Mouse (Mus musculus) left cerebral cortex, postnatal 36 days (tissue): ENCODE data around the gene Rrm2. TPM values are rescaled to one million over a fixed set of nuclear protein-coding genes. Genes with fewer than 3 reads are reported as not detected.
"Not testable (repeated sequence)": the region's sequence is repeated elsewhere in the genome, so short reads cannot be mapped to it uniquely, and the experiment has no call there.

Experiments
- DNase-seq, 2 experiments: peaks; one replicate each; pipeline ENCODE4 v3.0.0; 2021 to 2022; ENCODE audit warnings: low spot score in 2 of 2, mixed read lengths in 1 of 2
- intact Hi-C: fragments of 180-260 bp; cut with DNase I; formaldehyde crosslinking; loops from one replicate; pipeline ENCODE4 v1.15.1; 2025
- total RNA-seq, 2 experiments: library from RNA; stranded (reverse); gene quantifications; 2 replicates each; pipeline ENCODE4 v1.2.3; 2021

Gene Rrm2
- total RNA-seq, 2 experiments from 2014 or later: 2.5 to 2.9 TPM

DNA sequence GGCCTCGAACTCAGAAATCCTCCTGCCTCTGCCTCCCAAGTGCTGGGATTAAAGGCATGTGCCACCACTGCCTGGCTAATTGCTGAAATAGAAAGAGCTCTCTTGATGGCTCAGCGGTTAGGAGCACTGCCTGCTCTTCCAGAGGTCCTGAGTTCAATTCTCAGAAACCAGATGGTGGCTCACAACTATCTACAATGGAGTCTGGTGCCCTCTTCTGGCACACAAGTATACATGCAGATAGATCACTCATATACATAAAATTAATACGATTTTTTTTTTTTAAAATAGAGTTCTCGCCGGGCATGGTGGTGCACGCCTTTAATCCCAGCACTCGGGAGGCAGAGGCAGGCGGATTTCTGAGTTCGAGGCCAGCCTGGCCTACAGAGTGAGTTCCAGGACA is 6.4 kb upstream of the Rrm2 start:
- DNase-seq, intact Hi-C loops: not testable (repeated sequence)

DNA sequence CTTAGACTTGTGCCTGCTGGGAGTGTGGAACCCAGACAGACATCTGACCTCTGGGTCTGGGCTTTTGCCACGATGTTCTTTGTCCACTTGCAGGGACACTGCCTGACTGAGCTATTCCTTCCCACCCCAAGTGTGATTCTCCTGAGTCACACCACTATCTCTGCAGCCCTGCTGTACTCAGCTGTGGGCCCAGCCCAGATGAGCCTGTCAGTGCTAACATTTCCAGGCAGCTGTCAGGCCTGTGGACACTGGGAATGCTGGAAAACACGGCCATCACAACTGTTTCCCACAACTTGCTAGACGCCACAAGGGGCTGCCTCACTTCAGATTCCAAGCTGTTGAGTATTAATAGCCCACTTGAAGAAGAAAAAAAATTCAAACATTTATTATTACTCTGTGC is 5.0 kb upstream of the Rrm2 start:
- no peak for DNase-seq
- intact Hi-C loops: no loop called here

DNA sequence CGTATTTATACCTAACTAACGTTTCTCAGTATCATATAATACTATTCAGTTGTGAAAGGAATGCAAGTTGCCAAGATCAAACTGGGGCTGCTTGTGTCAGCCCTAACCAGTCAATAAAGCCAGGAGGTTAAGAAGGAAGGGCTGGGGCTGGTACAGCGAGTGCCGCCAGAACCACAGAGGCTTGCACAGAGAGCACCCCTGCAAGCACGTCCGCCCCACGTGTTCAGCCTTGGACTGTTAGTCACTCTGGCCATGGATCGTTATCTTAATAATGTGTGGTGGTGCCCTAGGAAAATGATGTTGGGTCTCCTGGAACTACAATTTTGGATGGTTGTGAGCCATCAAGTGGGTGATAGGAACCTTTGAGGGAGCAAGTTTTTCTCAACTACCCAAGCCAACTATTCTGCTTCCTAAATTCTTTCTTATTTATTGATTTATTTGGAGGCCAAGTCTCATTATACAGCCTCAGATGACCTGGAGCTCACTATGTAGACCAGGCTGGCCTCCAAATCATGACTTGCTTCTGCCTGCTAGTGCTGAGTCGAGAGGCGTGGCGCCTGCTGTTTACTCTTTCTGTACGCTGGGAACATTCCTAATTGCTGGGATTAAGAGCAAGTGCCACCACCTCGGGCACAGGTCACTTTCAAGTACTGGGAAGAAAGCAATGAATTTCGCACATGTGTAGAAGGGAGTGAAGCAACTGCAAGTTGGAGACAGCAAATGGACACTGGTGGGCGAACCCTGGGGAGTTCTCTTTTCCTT is 2.4 kb upstream of the Rrm2 start:
- no peak for DNase-seq
- intact Hi-C loops: no loop called here

DNA sequence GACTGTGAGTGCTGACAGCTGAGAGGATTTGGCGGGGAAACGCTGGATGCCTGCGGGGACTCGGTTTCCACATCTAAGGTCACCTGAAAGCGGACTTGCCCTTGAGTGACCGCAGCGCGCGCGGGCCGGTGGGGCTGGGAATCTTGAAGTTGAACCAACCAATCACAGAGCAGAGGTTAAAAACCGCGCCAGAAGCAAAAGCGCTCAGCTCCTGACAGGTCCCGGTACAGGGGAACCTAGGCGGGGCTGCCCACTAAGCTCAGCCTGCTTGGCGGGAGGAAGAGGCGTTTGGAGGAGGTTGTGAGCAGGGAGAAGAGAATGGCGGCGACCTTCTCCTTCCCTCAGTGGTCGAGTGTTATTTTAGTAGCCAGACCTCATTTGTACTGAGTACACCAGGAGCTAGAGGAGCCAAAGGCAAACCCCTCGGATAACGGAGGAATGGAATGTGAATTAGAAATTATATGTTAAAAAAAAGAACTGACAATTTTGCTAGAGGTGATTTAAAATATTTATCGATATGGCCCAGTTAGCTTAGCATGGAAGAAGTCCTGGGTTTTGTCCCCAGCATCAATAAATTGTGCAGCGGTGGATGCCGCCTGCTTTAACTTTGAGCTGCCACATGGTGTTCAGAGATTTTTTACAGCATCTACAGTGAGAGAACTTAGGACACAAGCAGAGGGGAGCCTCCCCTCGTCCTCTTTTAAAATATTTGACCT is 1.1 kb upstream of the Rrm2 start:
- no peak for DNase-seq
- intact Hi-C loops: no loop called here

DNA sequence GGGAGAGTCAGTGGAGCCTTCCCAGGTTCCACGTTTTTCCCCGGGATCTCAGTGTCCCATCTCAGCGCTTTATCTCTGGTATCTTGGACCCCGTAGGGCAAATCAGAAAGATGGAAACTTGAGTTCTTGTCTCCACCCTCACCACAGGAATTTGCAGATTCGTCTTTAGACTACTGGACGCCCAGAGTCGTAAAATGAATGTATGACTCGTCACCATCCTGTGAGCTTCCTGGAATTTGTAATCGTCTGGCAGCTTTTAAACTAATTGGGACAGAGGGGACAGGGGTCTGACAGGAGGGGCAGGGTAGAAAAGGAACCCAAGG is 600 bp upstream of the Rrm2 start:
- no peak for DNase-seq
- intact Hi-C loops: no loop called here

DNA sequence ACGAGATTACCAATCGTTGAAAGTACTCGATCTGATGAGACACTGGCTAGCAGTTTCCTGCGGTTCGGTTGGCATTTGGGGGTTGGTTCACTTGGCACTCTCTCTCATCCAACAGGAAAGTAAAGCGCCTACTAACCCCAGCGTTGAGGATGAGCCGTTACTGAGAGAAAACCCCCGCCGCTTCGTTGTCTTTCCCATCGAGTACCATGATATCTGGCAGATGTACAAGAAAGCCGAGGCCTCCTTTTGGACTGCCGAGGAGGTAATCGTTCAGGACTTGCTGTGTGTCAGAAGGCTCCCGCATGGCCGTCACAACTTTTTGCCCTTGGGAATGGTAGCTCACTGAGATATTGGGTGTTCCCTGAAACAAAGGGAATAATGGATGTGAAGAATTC is 780 bp downstream of the Rrm2 start:
- intact Hi-C loops: no loop called here
- DNase-seq: no peak

DNA sequence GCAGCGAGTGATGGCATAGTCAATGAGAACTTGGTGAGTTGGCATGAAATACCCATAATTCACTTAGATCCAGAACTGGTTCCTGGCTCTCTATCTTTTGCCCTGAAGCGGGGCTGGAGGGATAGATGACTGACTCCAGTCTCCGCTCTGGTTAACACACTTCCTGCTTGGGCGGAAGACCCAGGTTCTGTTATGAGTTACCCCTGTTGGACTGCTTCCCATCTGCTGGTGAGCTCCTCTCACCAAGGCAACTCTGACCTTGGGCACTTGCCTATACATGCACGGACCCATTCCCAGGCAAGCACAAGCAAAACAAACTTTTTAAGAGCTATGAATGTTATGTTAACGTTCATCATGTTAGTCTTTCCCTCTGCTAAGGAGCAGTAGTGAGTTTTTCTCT is 1.4 kb downstream of the Rrm2 start:
- DNase-seq: no peak
- intact Hi-C loops: no loop called here

DNA sequence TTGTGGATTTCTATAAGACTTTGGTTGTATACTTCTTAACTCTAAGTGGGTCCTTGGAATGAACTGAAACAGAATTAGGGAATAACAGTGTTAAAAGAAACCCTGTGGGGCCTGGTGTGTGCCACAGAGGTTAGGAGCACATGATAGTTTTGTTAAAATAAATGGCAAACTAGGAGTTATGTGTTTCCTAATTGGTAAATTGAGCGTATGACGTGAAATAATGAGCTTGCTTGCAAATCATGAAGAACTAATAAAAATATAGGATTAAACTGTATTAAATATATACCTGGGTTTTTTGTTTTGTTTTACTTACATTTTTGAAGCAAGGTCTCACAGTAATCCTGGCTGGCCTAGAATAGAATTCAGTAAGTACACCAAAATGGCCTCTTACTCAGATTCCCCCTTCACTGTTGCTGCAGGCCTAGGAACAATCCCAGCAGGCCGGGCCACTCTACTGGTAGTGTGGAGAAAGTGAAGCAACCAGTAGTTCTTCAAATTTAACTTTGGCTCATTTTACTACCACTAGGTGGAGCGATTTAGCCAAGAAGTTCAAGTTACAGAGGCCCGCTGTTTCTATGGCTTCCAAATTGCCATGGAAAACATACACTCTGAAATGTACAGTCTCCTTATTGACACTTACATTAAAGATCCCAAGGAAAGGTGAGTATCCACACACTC is 1.9 kb downstream of the Rrm2 start:
- DNase-seq: peak in 1 of 2 experiments; percentile 16
- intact Hi-C loops: loop anchor here (1.0 to 10.0 kb wide), 3 partner anchors 122 to 1585 kb away; partner anchors contain the start of gene Mboat2

DNA sequence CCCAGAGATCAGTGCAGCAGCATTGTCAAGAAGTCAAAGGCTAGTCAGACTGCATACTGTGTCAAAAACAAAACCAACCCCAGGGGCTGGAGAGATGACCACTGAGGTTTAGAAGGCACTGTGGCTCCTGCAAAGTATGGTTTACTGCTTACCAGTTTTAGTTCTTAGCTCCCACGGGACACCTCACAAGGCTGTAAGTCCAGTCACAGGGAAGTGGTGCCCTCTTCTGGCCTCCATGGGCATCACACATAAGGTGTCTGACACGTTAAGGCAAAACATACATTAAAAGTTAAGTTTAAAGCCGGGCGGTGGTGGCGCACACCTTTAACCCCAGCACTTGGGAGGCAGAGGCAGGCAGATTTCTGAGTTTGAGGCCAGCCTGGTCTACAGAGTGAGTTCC is 2.6 kb downstream of the Rrm2 start:
- no peak for DNase-seq
- intact Hi-C loops: loop anchor here (1.0 to 10.0 kb wide), 3 partner anchors 122 to 1584 kb away; partner anchors contain the start of gene Mboat2

DNA sequence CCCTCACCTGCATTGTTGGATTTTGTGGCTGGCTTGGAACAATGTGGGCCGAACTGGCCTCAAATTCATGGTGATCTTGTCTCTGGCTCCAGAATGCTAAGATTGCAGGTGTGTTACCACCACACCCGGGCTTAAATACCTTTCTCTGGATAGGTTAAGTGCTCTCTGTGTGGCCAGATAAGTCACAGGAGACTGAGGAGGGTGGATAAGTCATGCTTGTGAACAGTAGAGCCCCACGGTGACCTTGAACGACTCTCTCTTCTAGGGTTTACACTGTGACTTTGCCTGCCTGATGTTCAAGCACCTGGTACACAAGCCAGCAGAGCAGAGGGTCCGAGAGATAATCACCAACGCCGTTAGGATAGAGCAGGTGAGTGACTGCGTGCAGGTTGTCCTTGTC is 4.4 kb downstream of the Rrm2 start:
- intact Hi-C loops: loop anchor here (5.0 to 10.0 kb wide), 2 partner anchors 120 to 1582 kb away; partner anchors contain the start of gene Mboat2
- DNase-seq: no peak

DNA sequence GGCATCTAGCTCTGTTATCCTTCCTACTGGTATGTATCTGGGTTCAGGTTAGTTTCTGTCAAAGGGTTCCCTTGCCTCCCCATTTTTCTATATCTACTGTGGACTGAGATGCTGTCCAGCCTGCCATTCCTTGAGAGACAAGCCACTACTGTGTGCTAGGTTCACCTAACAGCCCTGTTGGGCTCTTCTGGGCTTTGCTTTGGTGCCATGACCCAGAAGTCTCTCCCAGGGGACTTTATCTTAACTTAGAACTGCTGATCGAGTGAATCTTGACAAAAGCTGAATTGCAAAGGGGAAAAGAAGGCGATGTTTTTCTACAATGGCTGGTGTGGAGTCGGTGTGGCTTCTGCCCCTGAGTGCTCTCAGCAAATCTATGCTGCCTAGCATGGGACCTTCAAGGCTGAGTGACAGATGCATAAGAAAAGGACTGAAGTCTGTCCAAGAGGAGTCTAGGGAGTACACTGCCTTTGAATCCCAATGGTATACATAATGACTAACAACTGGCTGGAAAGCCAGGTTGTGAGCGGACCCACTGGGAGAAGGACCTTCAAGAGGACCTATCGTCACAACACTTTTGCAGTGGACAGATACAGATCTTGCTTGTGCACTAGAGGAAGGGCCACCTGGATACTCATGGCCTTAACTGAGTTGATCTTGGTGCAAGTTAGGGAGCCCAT is 6.7 kb downstream of the Rrm2 start:
- intact Hi-C loops: loop anchor here (5.0 to 10.0 kb wide), 2 partner anchors 118 to 1580 kb away; partner anchors contain the start of gene Mboat2

DNA sequence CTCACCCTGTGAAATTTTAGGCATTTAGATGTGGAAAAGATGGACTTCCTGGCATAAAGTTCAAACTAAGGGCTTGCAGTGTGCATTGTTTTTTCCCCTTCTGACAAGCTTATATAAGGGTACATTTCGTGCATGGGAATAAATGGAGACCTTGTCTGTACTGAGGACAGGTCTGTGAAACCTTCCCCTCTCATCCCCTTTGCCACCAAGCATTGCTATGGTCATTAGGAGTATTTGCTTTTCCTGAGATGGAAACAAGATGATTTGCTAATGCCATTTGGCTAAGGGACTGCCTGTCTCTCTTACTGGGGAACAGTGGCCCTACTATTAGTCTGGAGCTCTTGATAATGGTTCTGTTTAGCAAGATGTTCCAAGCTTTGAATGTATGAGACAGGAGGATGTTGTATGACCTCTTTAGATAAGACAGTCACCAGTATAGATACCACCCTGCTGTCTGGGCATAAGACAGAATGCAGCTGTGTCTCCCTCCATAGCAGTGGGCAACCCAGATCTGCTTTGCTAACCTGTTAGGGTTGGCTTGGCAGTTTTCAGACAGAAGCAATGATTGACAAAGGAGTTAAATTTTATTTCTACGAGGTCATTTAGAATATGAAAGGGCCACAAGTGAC is 7.3 kb downstream of the Rrm2 start:
- intact Hi-C loops: loop anchor here (10.0 kb wide), 1 partner anchor 1579 kb away; no protein-coding TSS in a partner anchor
- no peak for DNase-seq

More for the DNA sequence above, 6.7 kb downstream of the Rrm2 start:
- no peak for DNase-seq

DNA sequence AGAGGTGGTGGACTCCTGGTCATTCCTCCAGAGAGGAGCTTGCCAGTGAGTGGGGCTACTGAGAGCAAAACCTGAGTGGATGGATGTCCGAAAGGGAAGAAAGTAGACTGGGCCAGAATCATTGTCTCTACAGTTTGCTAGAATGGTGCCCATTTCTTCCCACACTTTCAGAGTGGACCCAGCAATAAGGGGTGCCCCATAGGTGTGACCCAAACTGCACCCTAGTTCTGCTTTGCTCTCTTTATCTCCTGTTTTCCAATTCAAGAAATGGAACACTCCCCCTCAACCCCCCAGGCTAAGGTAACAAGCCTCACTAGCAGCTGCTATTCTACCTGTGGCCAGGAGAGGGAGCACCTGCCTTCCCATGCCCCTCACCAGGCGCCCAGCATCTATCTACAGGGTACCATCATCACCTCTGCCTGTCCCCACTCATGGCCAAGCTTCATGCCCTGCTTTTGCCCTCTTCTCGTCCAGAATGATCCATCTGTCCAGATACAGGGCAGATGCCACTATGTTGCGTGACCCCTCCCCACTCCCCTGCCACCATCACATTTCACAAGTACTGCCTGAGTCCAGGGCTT is 8.8 kb downstream of the Rrm2 start:
- peak; percentile 24 to 41 for DNase-seq
- intact Hi-C loops: loop anchor here (10.0 kb wide), 1 partner anchor 1578 kb away; no protein-coding TSS in a partner anchor

DNA sequence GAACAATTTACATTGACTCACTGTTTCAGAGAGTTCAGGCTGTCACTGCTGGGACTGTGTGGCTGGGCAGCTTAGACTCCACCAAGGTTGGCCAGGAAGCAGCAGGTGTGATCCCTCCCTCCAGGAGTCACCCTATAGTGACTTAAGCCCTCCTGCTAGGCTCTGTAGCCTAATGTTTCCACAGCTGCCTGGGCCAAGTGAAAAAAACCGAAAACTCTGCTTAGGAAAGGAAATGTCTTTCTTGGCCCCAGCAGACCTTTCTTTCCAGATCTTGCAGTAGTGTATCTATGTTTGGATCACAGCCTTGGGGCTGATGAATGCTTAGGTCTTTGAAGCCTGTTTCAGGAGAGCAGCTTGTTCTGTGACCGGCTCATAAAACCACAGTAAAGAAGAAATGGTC is 15.4 kb downstream of the Rrm2 start:
- DNase-seq: no peak
- intact Hi-C loops: no loop called here

DNA sequence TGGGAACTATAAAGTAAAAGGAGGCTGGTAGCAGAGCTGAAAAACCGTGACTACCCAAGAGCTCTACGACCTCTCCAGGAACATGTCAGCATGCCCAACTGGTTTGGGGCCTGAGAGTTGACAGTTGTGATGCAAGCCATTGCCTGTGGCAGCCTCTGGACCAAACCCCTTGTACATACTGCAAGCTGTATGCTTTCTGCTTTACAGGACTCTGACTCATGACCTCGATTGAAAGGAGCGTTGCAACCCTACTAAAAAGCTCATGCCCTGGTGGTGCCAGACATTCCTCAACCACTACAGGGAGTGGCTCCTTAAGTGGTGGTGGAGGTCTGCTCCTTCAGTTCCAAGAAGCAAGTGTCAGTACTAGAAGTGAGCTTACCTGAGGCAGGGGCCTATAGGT is 15.8 kb downstream of the Rrm2 start:
- intact Hi-C loops: no loop called here
- DNase-seq: no peak

DNA sequence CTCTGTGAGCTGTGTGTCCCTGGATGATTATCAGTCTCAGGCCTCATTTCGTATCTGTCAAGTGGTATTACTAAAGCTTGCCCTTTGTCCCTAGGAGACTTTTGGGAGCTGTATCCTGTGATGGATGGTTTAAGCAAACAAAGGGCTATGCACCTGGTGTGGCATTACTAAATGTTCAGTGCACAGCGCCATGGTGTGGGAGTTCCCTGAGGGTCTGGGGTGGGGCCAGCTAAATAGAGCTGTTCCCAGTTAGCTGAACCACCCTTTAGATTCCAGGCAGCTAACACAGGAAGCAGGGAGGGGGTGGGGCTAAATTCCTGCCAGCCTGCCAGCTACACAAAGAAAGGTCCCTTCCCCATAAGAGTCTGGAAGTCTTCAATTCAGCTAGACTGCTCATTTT is 16.3 kb downstream of the Rrm2 start:
- intact Hi-C loops: no loop called here
- DNase-seq: no peak

DNA sequence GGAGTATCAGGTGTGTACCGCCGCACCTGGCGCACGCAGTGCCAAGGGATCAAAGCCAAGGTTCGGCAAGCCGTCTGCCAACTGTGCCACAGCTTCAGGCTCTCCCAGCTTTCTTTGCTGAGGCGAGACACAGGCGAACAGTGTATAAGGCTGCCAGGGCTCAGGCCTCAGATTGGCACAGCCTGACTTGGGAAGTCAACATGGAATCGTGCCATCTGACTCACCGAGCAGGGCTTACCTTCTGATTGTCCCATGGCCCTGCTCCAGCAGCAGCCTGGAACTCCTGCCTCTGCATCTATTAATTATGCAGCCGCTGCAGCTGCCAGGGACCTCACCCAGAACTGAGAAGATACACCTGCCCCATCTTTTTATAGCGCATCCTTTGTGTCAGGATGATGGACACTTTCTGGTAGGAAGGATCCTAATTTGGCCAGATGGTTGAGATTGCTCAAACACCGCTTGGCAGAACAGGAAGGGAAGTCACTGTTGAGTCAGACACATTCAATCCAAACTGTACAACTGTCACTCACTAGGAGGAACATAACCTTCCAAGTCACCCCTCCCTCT is 26.9 kb downstream of the Rrm2 start:
- peak in 1 of 2 experiments; percentile 6 for DNase-seq
- intact Hi-C loops: no loop called here

DNA sequence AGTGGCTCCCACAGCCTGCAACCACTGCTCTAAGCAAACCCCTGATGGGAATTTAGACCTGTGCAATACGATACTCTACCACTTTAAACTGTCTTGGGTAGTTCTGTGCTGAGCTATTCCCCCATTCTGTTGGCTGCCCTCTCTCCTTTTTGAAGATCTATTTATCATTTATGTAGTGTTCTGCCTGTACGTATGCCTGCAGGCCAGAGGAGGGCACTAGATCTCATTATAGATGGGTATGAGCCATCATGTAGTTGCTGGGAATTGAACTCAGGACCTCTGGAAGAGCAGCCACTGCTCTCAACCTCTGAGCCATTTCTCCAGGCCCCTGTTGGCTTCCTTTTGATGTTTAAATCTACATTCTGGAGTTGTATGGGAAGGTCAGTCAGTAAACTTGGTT is 28.9 kb downstream of the Rrm2 start:
- intact Hi-C loops: no loop called here

DNA sequence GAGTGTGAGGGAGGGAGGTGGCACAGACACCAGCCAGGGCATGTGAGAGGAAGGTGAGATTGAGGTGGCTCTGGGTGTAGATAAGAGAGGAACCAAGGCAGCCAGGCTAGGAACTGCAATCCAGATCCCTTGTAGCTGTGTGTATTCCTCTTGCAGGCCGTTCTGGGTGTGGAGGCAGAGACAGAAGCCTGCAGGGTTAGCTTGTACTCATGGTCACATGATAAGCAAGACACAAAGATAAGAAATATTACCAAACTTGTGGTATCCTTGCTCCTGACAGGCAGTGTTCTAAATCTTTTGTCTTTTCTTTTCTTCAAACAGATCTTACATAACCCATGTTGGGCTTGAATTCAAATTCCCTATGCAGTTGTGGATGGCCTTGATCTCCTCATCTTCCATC is 31.9 kb downstream of the Rrm2 start:
- no peak for DNase-seq
- intact Hi-C loops: no loop called here

More for the DNA sequence above, 28.9 kb downstream of the Rrm2 start:
- DNase-seq: no peak
